Mouse (Mus musculus) right cerebral cortex, postnatal 36 days (tissue): Measurements from ENCODE around the gene Txndc15.

Experiments
- DNase-seq, 2 experiments: peaks; one replicate each; pipeline ENCODE4 v3.0.0; 2022; ENCODE audit warnings: low spot score in 2 of 2, mixed read lengths in 1 of 2

Gene Txndc15

GRCm38 (mm10) chr13:55730716-55731115, 16.3 kb downstream of the Txndc15 start:
- DNase-seq: no peak

- DNase-seq: no peak
Measured at GRCm38 (mm10) chr13:55732121-55732520, 17.7 kb downstream of the Txndc15 start.

- DNase-seq: no peak
Measured at GRCm38 (mm10) chr13:55733628-55734502, 19.4 kb downstream of the Txndc15 start.

- DNase-seq: no peak
Measured at GRCm38 (mm10) chr13:55737885-55738284, 23.4 kb downstream of the Txndc15 start.

GRCm38 (mm10) chr13:55742306-55742705, 27.9 kb downstream of the Txndc15 start:
- DNase-seq: no peak

GRCm38 (mm10) chr13:55754380-55754779, 39.9 kb downstream of the Txndc15 start:
- no peak for DNase-seq

- no peak for DNase-seq
Measured at GRCm38 (mm10) chr13:55756789-55757188, 42.3 kb downstream of the Txndc15 start.

GRCm38 (mm10) chr13:55757645-55758044, 43.2 kb downstream of the Txndc15 start:
- DNase-seq: no peak

- no peak for DNase-seq
Measured at GRCm38 (mm10) chr13:55760576-55760975, 46.1 kb downstream of the Txndc15 start.

- no peak for DNase-seq
Measured at GRCm38 (mm10) chr13:55761486-55761885, 47.0 kb downstream of the Txndc15 start.

- DNase-seq: no peak
Measured at GRCm38 (mm10) chr13:55774352-55774751, 59.9 kb downstream of the Txndc15 start.

- no peak for DNase-seq
Measured at GRCm38 (mm10) chr13:55775056-55775455, 60.6 kb downstream of the Txndc15 start.
